Mouse (Mus musculus) liver, embryonic 11.5 days (tissue): ENCODE results near the gene Ntmt1. TPM values are rescaled to one million over a fixed set of nuclear protein-coding genes. Genes with fewer than 3 reads are reported as not detected.

Source experiments
- ATAC-seq: fragments of 200-750 bp; cut with Nextera tagmentation; replicated peaks from 2 replicates; pipeline ENCODE4 v1.8.0; 2017; ENCODE audit warnings: moderate number of reproducible peaks, mild to moderate bottlenecking, moderate TSS enrichment, moderate library complexity; ENCODE audit not compliant: low FRiP score
- DNase-seq: peaks from one replicate; pipeline ENCODE4 v3.0.0-alpha.2; 2017; ENCODE audit warnings: low spot score
- H3K27ac ChIP-seq: fragments of 300-500 bp; sonication (generic); 2 replicates; pipeline ENCODE4 v1.5.1; 2014; ENCODE audit warnings: mild to moderate bottlenecking, low read depth, low read length, control low read depth
- H3K27me3 ChIP-seq: fragments of 300-500 bp; sonication (generic); replicated peaks from 2 replicates; pipeline ENCODE4 v1.6.1; 2014; ENCODE audit warnings: low read length, mixed read lengths; ENCODE audit not compliant: control insufficient read depth, insufficient read depth
- H3K36me3 ChIP-seq: fragments of 300-500 bp; sonication (generic); 2 replicates; pipeline ENCODE4 v1.6.1; 2014; ENCODE audit warnings: mild to moderate bottlenecking, low read length, moderate library complexity, mixed read lengths; ENCODE audit not compliant: control insufficient read depth, insufficient read depth
- H3K4me1 ChIP-seq: fragments of 300-500 bp; sonication (generic); replicated peaks from 2 replicates; pipeline ENCODE4 v1.6.1; 2014; ENCODE audit warnings: low read length, mixed read lengths; ENCODE audit not compliant: control insufficient read depth, insufficient read depth
- H3K4me2 ChIP-seq: fragments of 300-500 bp; sonication (generic); 2 replicates; pipeline ENCODE4 v1.6.1; 2014; ENCODE audit warnings: mild to moderate bottlenecking, control low read depth, moderate library complexity
- H3K4me3 ChIP-seq: fragments of 300-500 bp; sonication (generic); 2 replicates; pipeline ENCODE4 v1.5.1; 2014; ENCODE audit warnings: low read depth, low read length, control low read depth
- H3K9ac ChIP-seq: fragments of 300-500 bp; sonication (generic); 2 replicates; pipeline ENCODE4 v1.6.1; 2014; ENCODE audit warnings: low read depth, low read length, control low read depth
- H3K9me3 ChIP-seq: fragments of 300-500 bp; sonication (generic); 2 replicates; pipeline ENCODE4 v1.6.1; 2016; ENCODE audit warnings: low read length, inconsistent platforms, mixed read lengths; ENCODE audit not compliant: control insufficient read depth
- WGBS: fragments of 180-500 bp; shearing (Covaris S2); extraction: QIAGEN DNeasy Blood & Tissue Kit; methylation state at CpG from one replicate; pipeline ENCODE4 v1.1.7; 2014; 5-methylcytosine and 5-hydroxymethylcytosine counted together
- polyA plus RNA-seq: library from polyadenylated mRNA; unstranded; fragments of >200 nt; fragmentation: Nextera tagmentation; extraction: Ambion mirVana; gene quantifications from 2 replicates; pipeline ENCODE4 v1.2.1, GENCODE M21; 2014

Ntmt1 gene
- polyA plus RNA-seq, 1 experiment from 2014 or later, result 85.2 TPM

DNA sequence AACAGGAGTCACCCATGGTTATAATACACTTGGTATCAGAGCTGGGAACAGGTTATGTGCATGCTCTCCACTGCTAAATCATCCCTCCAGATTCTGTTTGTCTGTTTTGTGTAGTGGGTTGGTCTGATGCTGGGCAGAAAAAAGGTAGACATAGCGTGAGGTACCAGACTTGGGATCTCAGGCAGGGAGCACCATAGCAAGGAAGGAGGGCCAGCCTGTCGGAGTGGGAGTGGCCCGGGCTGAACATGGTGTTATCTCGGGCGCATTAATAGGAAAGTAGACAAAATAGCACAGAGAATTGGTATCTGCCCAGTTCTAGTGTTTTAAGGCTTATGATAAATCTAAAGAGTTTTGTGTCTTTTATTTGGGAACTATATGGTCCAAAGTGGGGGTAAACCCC, 39.1 kb upstream of the Ntmt1 start:
- Histone ChIP-seq H3K36me3 (no peaks in the 10 kb centered on the region), H3K4me1 (peaks cover 27% of the 10 kb centered on the region), H3K27ac (no peak overlapping the region), H3K27me3 (no peaks in the 10 kb centered on the region), H3K4me2 (no peak overlapping the region), H3K9me3 (0 out of 2 replicates have a peak, but pooled peaks cover 2% of the 10 kb centered on the region), H3K4me3 (no peak overlapping the region), H3K9ac (no peak overlapping the region)
- DNase-seq (no peak), ATAC-seq (no peak)
- 68% methylated on average over 5 of the region's 5 CpGs for WGBS

DNA sequence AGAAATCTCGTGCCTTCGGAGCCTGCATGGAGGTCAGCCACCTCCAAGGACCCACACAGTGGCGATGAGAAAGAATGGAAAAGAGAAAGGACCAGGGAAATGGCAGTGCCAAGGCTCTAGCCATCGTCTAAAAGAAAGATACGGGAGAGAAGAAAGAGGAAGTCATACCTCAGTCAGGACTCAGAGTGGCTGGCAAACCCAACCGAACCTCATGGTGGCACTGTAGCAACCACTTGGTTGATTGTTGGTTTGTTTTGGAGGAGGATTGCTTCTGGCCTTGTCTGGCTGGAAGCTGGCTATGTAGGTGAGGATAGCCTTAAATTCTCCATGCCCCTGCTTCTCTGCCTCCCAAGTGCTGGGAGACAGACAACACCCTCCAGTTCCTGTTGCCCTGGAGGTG, 38.4 kb upstream of the Ntmt1 start:
- 0 out of 2 replicates have a peak, but pooled peaks cover 2% of the 10 kb centered on the region for H3K9me3 ChIP-seq
- no peak overlapping the region for H3K4me3 ChIP-seq
- H3K36me3 ChIP-seq, result no peaks in the 10 kb centered on the region
- 38% methylated on average over 6 of the region's 6 CpGs for WGBS
- H3K9ac ChIP-seq, result no peak overlapping the region
- peaks cover 30% of the 10 kb centered on the region for H3K4me1 ChIP-seq
- no peak overlapping the region for H3K27ac ChIP-seq
- ATAC-seq, result no peak
- H3K4me2 ChIP-seq, result no peak overlapping the region
- no peaks in the 10 kb centered on the region for H3K27me3 ChIP-seq
- DNase-seq, result no peak

DNA sequence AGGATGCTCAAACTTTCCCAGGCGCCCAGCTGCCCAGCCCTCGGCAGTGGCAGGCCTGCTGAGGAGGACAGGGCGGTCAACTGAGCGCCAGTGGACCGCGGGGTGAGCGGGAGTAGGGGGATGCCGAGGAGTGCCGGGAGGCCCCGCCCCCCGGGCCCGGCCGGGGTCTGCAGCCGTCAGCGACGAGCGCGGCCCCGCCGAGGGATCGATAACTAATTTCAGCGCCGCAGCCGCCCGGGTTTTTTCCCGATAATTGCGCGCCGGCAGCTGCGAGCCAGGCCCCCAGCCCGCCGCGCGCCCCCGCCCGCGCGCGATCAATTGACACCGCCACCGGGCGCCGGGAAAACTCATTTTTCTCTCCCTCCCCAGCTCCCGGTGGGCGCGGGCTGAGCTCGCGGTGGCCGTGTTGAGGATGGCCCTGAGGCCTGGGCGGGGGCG, 36.2 kb upstream of the Ntmt1 start:
- H3K36me3 ChIP-seq, result no peaks in the 10 kb centered on the region
- H3K9me3 ChIP-seq, result no peaks in the 10 kb centered on the region
- H3K4me1 ChIP-seq, result peaks cover 35% of the 10 kb centered on the region
- DNase-seq (no peak), ATAC-seq (no peak)
- WGBS, result under 1% methylated on average over 50 of the region's 51 CpGs
- H3K27ac ChIP-seq, result peak overlapping the region; percentile 99
- peak overlapping the region; percentile 96 for H3K4me2 ChIP-seq
- H3K9ac ChIP-seq, result peak overlapping the region; percentile 79
- peak overlapping the region; percentile 60 for H3K4me3 ChIP-seq
- no peaks in the 10 kb centered on the region for H3K27me3 ChIP-seq

DNA sequence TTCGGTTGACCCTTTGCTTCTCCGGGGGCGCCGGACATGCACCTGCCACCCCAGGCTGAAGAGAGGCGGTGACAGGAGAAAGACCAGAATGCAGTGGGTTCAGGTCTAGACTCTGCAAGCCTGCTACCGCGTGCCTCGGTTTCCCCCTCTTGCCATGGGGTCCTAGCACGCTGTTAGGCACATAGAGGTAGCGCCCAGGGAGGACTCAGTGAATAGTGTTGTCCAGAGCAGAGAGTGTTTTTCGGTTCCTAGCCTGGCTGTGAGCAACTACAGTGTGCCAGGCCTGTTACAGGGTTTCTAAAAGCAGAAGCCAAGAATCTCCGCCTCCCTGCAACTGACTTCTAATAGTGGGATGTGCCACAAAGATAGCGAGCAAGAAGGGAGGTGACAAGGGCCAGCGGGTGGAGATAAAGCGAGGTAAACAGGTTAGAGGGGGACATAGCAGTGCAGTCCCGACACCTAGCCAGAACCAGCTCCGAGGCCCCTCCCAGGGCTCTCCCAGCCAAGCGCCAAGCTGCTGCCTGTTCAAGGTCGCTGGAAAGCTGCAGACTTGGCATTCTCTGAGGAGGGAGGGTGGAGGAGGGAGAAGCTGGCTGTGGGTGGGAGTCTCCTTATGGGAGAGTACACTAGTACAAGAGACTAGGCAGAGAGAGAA, 35.7 kb upstream of the Ntmt1 start:
- peak overlapping the region; percentile 96 for H3K4me2 ChIP-seq
- DNase-seq (peak; percentile 75), ATAC-seq (peak; percentile 92)
- no peaks in the 10 kb centered on the region for H3K9me3 ChIP-seq
- WGBS, result 2% methylated on average over 19 of the region's 19 CpGs
- peak overlapping the region; percentile 60 for H3K4me3 ChIP-seq
- peak overlapping the region; percentile 99 for H3K27ac ChIP-seq
- peaks cover 35% of the 10 kb centered on the region for H3K4me1 ChIP-seq
- H3K9ac ChIP-seq, result peak overlapping the region; percentile 79
- H3K36me3 ChIP-seq, result no peaks in the 10 kb centered on the region
- no peaks in the 10 kb centered on the region for H3K27me3 ChIP-seq

GRCm38 (mm10) chr2:30772581-30773312, 34.9 kb upstream of the Ntmt1 start:
- ATAC-seq, result peak; percentile 64
- Histone ChIP-seq H3K4me1 (peaks cover 34% of the 10 kb centered on the region), H3K4me2 (peak overlapping the region; percentile 96), H3K27ac (peak overlapping the region; percentile 99), H3K9me3 (no peaks in the 10 kb centered on the region), H3K36me3 (no peaks in the 10 kb centered on the region), H3K27me3 (no peaks in the 10 kb centered on the region), H3K4me3 (peak overlapping the region; percentile 60), H3K9ac (peak overlapping the region; percentile 79)
- no peak for DNase-seq
- WGBS, result 18% methylated on average over 15 of the region's 15 CpGs

DNA sequence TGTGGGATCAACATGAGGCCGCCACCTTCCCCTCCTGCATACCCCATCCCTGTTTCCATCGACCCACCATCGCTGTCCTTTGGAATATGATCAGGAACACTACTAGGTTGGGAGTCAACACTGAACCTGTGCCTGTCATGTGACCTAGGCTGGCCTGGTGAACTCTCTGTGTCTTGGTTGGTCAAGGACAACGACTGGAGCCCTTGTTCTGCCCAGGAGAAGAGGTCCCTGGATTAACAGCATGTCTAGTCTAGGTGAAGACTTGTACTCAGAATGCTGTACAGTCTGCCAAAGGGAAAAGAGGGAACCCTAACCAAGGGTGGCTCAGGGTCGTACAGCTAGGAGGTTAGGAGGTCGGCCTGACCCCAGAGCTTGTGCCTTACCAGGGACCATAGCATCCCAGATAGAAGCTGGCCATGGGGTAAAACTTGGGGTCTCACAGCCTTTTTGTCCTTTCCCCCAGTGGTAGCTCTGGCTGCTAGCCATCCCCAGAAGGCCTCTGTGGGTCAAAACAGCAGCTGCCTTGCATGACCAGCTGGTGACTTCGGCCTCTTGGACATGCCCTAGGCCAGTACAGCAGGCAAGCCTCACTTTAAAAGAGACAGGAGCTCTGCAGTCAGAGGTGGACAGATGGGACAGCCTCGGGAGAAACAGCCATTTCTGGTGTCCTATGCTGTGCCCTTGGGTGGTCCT, 34.2 kb upstream of the Ntmt1 start:
- H3K4me1 ChIP-seq, result peaks cover 31% of the 10 kb centered on the region
- WGBS, result 76% methylated on average over 8 of the region's 8 CpGs

GRCm38 (mm10) chr2:30775955-30776354, 31.7 kb upstream of the Ntmt1 start:
- WGBS, result 53% methylated on average over 3 of the region's 3 CpGs
- H3K4me1 ChIP-seq, result peaks cover 36% of the 10 kb centered on the region
- no peaks in the 10 kb centered on the region for H3K9me3 ChIP-seq
- no peak overlapping the region for H3K9ac ChIP-seq
- no peaks in the 10 kb centered on the region for H3K27me3 ChIP-seq
- H3K4me3 ChIP-seq, result no peak overlapping the region
- H3K27ac ChIP-seq, result no peak overlapping the region
- no peaks in the 10 kb centered on the region for H3K36me3 ChIP-seq
- DNase-seq (no peak), ATAC-seq (no peak)
- H3K4me2 ChIP-seq, result no peak overlapping the region

More for the DNA sequence above, 34.2 kb upstream of the Ntmt1 start:
- ATAC-seq (no peak), DNase-seq (no peak)
- H3K9me3 ChIP-seq, result no peaks in the 10 kb centered on the region
- H3K27me3 ChIP-seq, result no peaks in the 10 kb centered on the region
- peak overlapping the region; percentile 99 for H3K27ac ChIP-seq
- H3K36me3 ChIP-seq, result no peaks in the 10 kb centered on the region
- H3K4me3 ChIP-seq, result 0 out of 2 replicates have a peak overlapping the region, but pooled peaks have one; percentile 6
- peak overlapping the region; percentile 44 for H3K9ac ChIP-seq
- H3K4me2 ChIP-seq, result peak overlapping the region; percentile 96

- Histone ChIP-seq H3K36me3 (no peaks in the 10 kb centered on the region), H3K27me3 (no peaks in the 10 kb centered on the region), H3K9me3 (no peaks in the 10 kb centered on the region), H3K27ac (no peak overlapping the region), H3K4me1 (peaks cover 28% of the 10 kb centered on the region), H3K9ac (no peak overlapping the region), H3K4me2 (no peak overlapping the region), H3K4me3 (no peak overlapping the region)
- DNase-seq (no peak), ATAC-seq (no peak)
- 77% methylated on average over 3 of the region's 3 CpGs for WGBS
Observed at GRCm38 (mm10) chr2:30777266-30777665, 30.4 kb upstream of the Ntmt1 start.
